Mouse (Mus musculus) MEL (cell line): ENCODE measurements around the gene Misp. TPM values are rescaled to one million over a fixed set of nuclear protein-coding genes. Genes with fewer than 3 reads are reported as not detected.

Experiments
- DNase-seq: peaks from one replicate; pipeline ENCODE4 v3.0.0; 2011; ENCODE audit warnings: low read depth, low spot score
- H3K27ac ChIP-seq: 2 replicates; pipeline ENCODE4 v1.5.1; 2012; ENCODE audit warnings: low read depth, mild to moderate bottlenecking, control low read depth, low read length, moderate library complexity; ENCODE audit not compliant: control insufficient read depth
- H3K27me3 ChIP-seq, 2 experiments: fragments of 150-350 bp in 1 of 2; sonication (generic) in 1 of 2; 2 replicates each; pipeline ENCODE4 v1.6.1; 2012; ENCODE audit warnings: low read length in 2 of 2, mild to moderate bottlenecking in 2 of 2, improper control_type of control experiment in 1 of 2, moderate library complexity in 1 of 2; ENCODE audit not compliant: insufficient read depth in 2 of 2, control insufficient read depth in 1 of 2
- H3K36me3 ChIP-seq, 2 experiments: 2 replicates each; pipeline ENCODE4 v1.6.1; 2012 to 2014; ENCODE audit warnings: low read length in 2 of 2, improper control_type of control experiment in 1 of 2, inconsistent platforms in 1 of 2, mild to moderate bottlenecking in 1 of 2; ENCODE audit not compliant: insufficient read depth in 2 of 2, control insufficient read depth in 1 of 2
- H3K4me1 ChIP-seq, 2 experiments: fragments of 150-350 bp in 1 of 2; sonication (generic) in 1 of 2; 2 replicates each; pipeline ENCODE4 v1.6.1; 2012; ENCODE audit warnings: low read length in 2 of 2, improper control_type of control experiment in 1 of 2, mild to moderate bottlenecking in 1 of 2; ENCODE audit not compliant: insufficient read depth in 2 of 2, control insufficient read depth in 1 of 2
- H3K4me3 ChIP-seq, 2 experiments: fragments of 150-350 bp in 1 of 2; sonication (generic) in 1 of 2; 2 replicates each; pipeline ENCODE4 v1.5.1; 2012; ENCODE audit warnings: low read depth in 2 of 2, low read length in 2 of 2, mild to moderate bottlenecking in 2 of 2, moderate library complexity in 2 of 2, control low read depth in 1 of 2, improper control_type of control experiment in 1 of 2; ENCODE audit not compliant: control insufficient read depth in 1 of 2, insufficient read depth in 1 of 2
- H3K79me2 ChIP-seq: 2 replicates; pipeline ENCODE4 v1.6.1; 2012; ENCODE audit warnings: mild to moderate bottlenecking, low read length, moderate library complexity; ENCODE audit not compliant: control insufficient read depth, poor library complexity, insufficient read depth
- H3K9ac ChIP-seq: 2 replicates; pipeline ENCODE4 v1.6.1; 2012; ENCODE audit warnings: low read depth, mild to moderate bottlenecking, control low read depth, low read length, moderate library complexity; ENCODE audit not compliant: control insufficient read depth, poor library complexity, severe bottlenecking
- H3K9me3 ChIP-seq: fragments of 150-350 bp; sonication (generic); replicated peaks from 2 replicates; pipeline ENCODE4 v1.6.1; 2012; ENCODE audit warnings: mild to moderate bottlenecking, low read length, improper control_type of control experiment, moderate library complexity; ENCODE audit not compliant: insufficient read depth
- BHLHE40 ChIP-seq: IDR thresholded peaks from 2 replicates; pipeline ENCODE4 v1.6.1; 2012; ENCODE audit warnings: low read depth, mild to moderate bottlenecking, inconsistent platforms, low read length, improper control_type of control experiment, borderline replicate concordance
- CHD2 ChIP-seq: IDR thresholded peaks from 2 replicates; pipeline ENCODE4 v1.6.1; 2011; ENCODE audit warnings: low read length, improper control_type of control experiment
- CTCF ChIP-seq, 3 experiments: IDR thresholded peaks in 2 of 3; conservative IDR thresholded peaks in 1 of 3; 2 replicates each; pipeline ENCODE4 v1.5.1; 2011 to 2012; ENCODE audit warnings: low read length in 3 of 3, low read depth in 2 of 3, mild to moderate bottlenecking in 2 of 3, improper control_type of control experiment in 1 of 3, inconsistent platforms in 1 of 3, mixed read lengths in 1 of 3, moderate library complexity in 1 of 3; ENCODE audit not compliant: control insufficient read depth in 1 of 3, insufficient read depth in 1 of 3, poor library complexity in 1 of 3, severe bottlenecking in 1 of 3
- E2F4 ChIP-seq: IDR thresholded peaks from 2 replicates; pipeline ENCODE4 v1.6.1; 2011; ENCODE audit warnings: low read depth, low read length, improper control_type of control experiment, borderline replicate concordance
- GABPA ChIP-seq: IDR thresholded peaks from 2 replicates; pipeline ENCODE4 v1.6.1; 2012; ENCODE audit warnings: low read depth, mild to moderate bottlenecking, inconsistent platforms, low read length, improper control_type of control experiment, moderate library complexity
- GATA1 ChIP-seq: IDR thresholded peaks from 2 replicates; pipeline ENCODE4 v1.6.1; 2011; ENCODE audit warnings: low read depth, low read length, improper control_type of control experiment
- JUND ChIP-seq: IDR thresholded peaks from 2 replicates; pipeline ENCODE4 v1.6.1; 2011; ENCODE audit warnings: low read depth, mild to moderate bottlenecking, improper control_type of control experiment, low read length
- MXI1 ChIP-seq: IDR thresholded peaks from 2 replicates; pipeline ENCODE4 v1.6.1; 2011; ENCODE audit warnings: mild to moderate bottlenecking, low read depth, low read length, improper control_type of control experiment
- MYB ChIP-seq: IDR thresholded peaks from 2 replicates; pipeline ENCODE4 v1.6.1; 2011; ENCODE audit warnings: mild to moderate bottlenecking, low read depth, low read length, improper control_type of control experiment
- MYC ChIP-seq: IDR thresholded peaks from 2 replicates; pipeline ENCODE4 v1.6.1; 2011; ENCODE audit warnings: low read depth, mild to moderate bottlenecking, low read length, improper control_type of control experiment, moderate library complexity
- NRF1 ChIP-seq: IDR thresholded peaks from 2 replicates; pipeline ENCODE4 v1.6.1; 2014; ENCODE audit warnings: low read depth, mild to moderate bottlenecking, inconsistent platforms, low read length, improper control_type of control experiment, moderate library complexity; ENCODE audit not compliant: poor library complexity, insufficient read depth, severe bottlenecking
- POLR2AphosphoS5 ChIP-seq: IDR thresholded peaks from 2 replicates; pipeline ENCODE4 v1.6.1; 2012; ENCODE audit warnings: low read depth, borderline replicate concordance, mild to moderate bottlenecking, inconsistent platforms, low read length, moderate library complexity, mixed read lengths
- RCOR1 ChIP-seq: IDR thresholded peaks from 2 replicates; pipeline ENCODE4 v1.6.1; 2012; ENCODE audit warnings: low read depth, mild to moderate bottlenecking, inconsistent platforms, low read length, improper control_type of control experiment
- SMC3 ChIP-seq: IDR thresholded peaks from 2 replicates; pipeline ENCODE4 v1.6.1; 2011; ENCODE audit warnings: low read depth, low read length, improper control_type of control experiment
- TAL1 ChIP-seq: IDR thresholded peaks from 2 replicates; pipeline ENCODE4 v1.6.1; 2012; ENCODE audit warnings: mild to moderate bottlenecking, inconsistent platforms, low read length, moderate library complexity, mixed read lengths
- TBP ChIP-seq: IDR thresholded peaks from 2 replicates; pipeline ENCODE4 v1.8.0; 2011; ENCODE audit warnings: low read depth, low read length, improper control_type of control experiment
- TCF12 ChIP-seq: IDR thresholded peaks from 2 replicates; pipeline ENCODE4 v1.6.1; 2014; ENCODE audit warnings: low read depth, mild to moderate bottlenecking, inconsistent platforms, low read length, improper control_type of control experiment, moderate library complexity
- UBTF ChIP-seq: IDR thresholded peaks from 2 replicates; pipeline ENCODE4 v1.6.1; 2012; ENCODE audit warnings: low read depth, mild to moderate bottlenecking, inconsistent platforms, low read length, improper control_type of control experiment, moderate library complexity, borderline replicate concordance; ENCODE audit not compliant: insufficient read depth
- USF2 ChIP-seq, 2 experiments: IDR thresholded peaks; 2 replicates each; pipeline ENCODE4 v1.6.1; 2011 to 2012; ENCODE audit warnings: improper control_type of control experiment in 2 of 2, low read length in 2 of 2, borderline replicate concordance in 1 of 2, inconsistent platforms in 1 of 2, low read depth in 1 of 2, mild to moderate bottlenecking in 1 of 2; ENCODE audit not compliant: insufficient read depth in 1 of 2
- ZC3H11A ChIP-seq: IDR thresholded peaks from 2 replicates; pipeline ENCODE4 v1.6.1; 2012; ENCODE audit warnings: low read depth, mild to moderate bottlenecking, inconsistent platforms, low read length, improper control_type of control experiment
- ZKSCAN1 ChIP-seq: IDR thresholded peaks from 2 replicates; pipeline ENCODE4 v1.6.1; 2012; ENCODE audit warnings: low read depth, mild to moderate bottlenecking, inconsistent platforms, low read length, improper control_type of control experiment, moderate library complexity
- ZNF384 ChIP-seq: IDR thresholded peaks from 2 replicates; pipeline ENCODE4 v1.6.1; 2012; ENCODE audit warnings: low read depth, mild to moderate bottlenecking, inconsistent platforms, low read length, improper control_type of control experiment
- polyA plus RNA-seq, 2 experiments: library from polyadenylated mRNA; stranded (reverse) in 1 of 2; unstranded in 1 of 2; fragments of >175 nt in 1 of 2; fragments of >200 nt in 1 of 2; gene quantifications; 2 replicates each; pipeline versions ENCODE4 v1.2.1 to v1.2.4; 2012; ENCODE audit warnings: low replicate concordance in 2 of 2, low read depth in 1 of 2; ENCODE audit not compliant: insufficient read length in 2 of 2, insufficient read depth in 1 of 2, missing spikeins in 1 of 2
- total RNA-seq: library from RNA; depleted of rRNA; stranded (reverse); fragments of 300-350 nt; gene quantifications from 2 replicates; pipeline ENCODE4 v1.2.3, GENCODE M21; 2012

The Misp gene
- total and polyA plus RNA-seq, 3 experiments: not detected

DNA sequence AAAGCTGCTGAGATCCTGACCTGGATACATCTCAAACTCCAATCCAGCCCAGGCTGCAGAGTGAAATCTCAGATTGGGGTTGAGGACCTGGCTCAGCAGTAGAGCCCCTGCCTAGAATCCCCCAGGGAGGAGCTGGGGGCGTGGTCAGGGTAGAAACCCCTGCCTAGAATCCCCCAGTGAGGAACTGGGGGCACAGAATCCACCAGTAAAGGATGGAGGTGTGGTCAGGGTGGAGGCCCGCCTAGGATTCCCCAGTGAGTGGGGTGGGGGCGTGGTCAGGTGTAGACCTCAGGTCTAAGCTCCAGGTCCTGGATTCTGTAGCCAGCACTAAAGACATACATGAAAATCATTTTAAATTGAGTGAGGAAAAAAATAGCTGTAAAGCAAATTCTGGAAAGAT is 52.1 kb downstream of the Misp start:
- Histone ChIP-seq H3K9me3 (no peaks in the 10 kb centered on the region), H3K4me1 (peaks cover 6 to 16% of the 10 kb centered on the region in 2 experiments; a peak in 3 of 4 replicates), H3K27me3 (no peaks in the 10 kb centered on the region), H3K9ac (no peak overlapping the region), H3K36me3 (peaks cover 0 to 9% of the 10 kb centered on the region in 2 experiments; a peak in 2 of 4 replicates), H3K79me2 (no peaks in the 10 kb centered on the region), H3K4me3 (no peak overlapping the region), H3K27ac (no peak overlapping the region)
- DNase-seq: no peak
- TF ChIP-seq JUND (no peak), E2F4 (no peak), POLR2AphosphoS5 (no peak), USF2 (IDR thresholded peaks at IDR 0.05; ENCODE audit: borderline replicate concordance in 1 of 2, insufficient read depth in 1 of 2, low read depth in 1 of 2, low read length in 2 of 2) (no peak), TAL1 (no peak), CHD2 (no peak), RCOR1 (no peak), BHLHE40 (no peak), MYC (no peak), SMC3 (no peak), MXI1 (no peak), MYB (no peak), NRF1 (no peak)

GRCm38 (mm10) chr10:79873313-79873712 is 52.5 kb downstream of the Misp start:
- H3K4me1 ChIP-seq: peaks cover 6 to 16% of the 10 kb centered on the region in 2 experiments; a peak in 3 of 4 replicates
- no peak overlapping the region for H3K9ac ChIP-seq
- no peak overlapping the region for H3K4me3 ChIP-seq
- no peak overlapping the region for H3K27ac ChIP-seq
- no peaks in the 10 kb centered on the region for H3K79me2 ChIP-seq
- H3K9me3 ChIP-seq: no peaks in the 10 kb centered on the region
- DNase-seq: no peak
- TF ChIP-seq CTCF (IDR thresholded peaks at IDR 0.05 in 2 of 3, conservative IDR thresholded peaks at IDR 0.05 in 1 of 3; ENCODE audit: control insufficient read depth in 1 of 3, insufficient read depth in 1 of 3, low read depth in 2 of 3, low read length in 3 of 3, poor library complexity in 1 of 3, severe bottlenecking in 1 of 3) (no peak), ZNF384 (no peak), SMC3 (no peak), ZC3H11A (no peak), ZKSCAN1 (no peak), TBP (no peak), TCF12 (no peak), MYB (no peak), GATA1 (no peak), CHD2 (no peak), UBTF (no peak), GABPA (no peak)
- TF ChIP-seq, all 39 proteins: peak for 0
- H3K36me3 ChIP-seq: peaks cover 0 to 9% of the 10 kb centered on the region in 2 experiments; a peak in 2 of 4 replicates
- no peaks in the 10 kb centered on the region for H3K27me3 ChIP-seq
